Mouse (Mus musculus): ENCODE results near the gene Polr2e.

GRCm38 (mm10) chr10:80035148-80035547, 4.4 kb downstream of the Polr2e start:
- TF ChIP-seq POLR2A (IDR thresholded peaks at IDR 0.05; ENCODE audit: borderline replicate concordance, extremely low read depth, low read depth, low read length), result no peak; the same call in 1 of the 2 replicates
- TF ChIP-seq CTCF (IDR thresholded peaks at IDR 0.05; ENCODE audit: insufficient read depth, low read length), result no peak
